10 mouse cellular contexts compared by ENCODE assay signal in genomic region chr17:88937341-88938152, GRCm38 (mm10).
DNase-seq lines count a peak whose midpoint lies in the region; ATAC-seq and TF ChIP-seq lines count a peak whose summit lies in the region.
"Had no signal": no experiment of that assay in that cellular context is flagged by ENCODE, and none has a peak within 500 bp of the region (broad histone marks: within the 10 kb centered on the region; RNA-seq: fewer than 3 reads in every experiment).

No protein-coding gene starts in this region.

- no peak overlapping the region for H3K9ac ChIP-seq in kidney, embryonic 14.5 days (ENCODE audit: low read depth, low read length)
- no peak overlapping the region for H3K9ac ChIP-seq in hindbrain, postnatal 0 days (replicated peaks; ENCODE audit: low read length)
- peak overlapping the region; percentile 4; the same call in 1 of the 2 replicates for H3K9ac ChIP-seq in neural tube, embryonic 13.5 days
- H3K9ac ChIP-seq: heart, embryonic 13.5 days; liver, embryonic 14.5 days had no signal

- no peaks in the 10 kb centered on the region for H3K27me3 ChIP-seq in kidney, embryonic 14.5 days (ENCODE audit: control insufficient read depth, insufficient read depth, low read length)
- H3K27me3 ChIP-seq in embryonic facial prominence, embryonic 10.5 days (replicated peaks; ENCODE audit: low read depth, poor library complexity, severe bottlenecking) = no peaks in the 10 kb centered on the region
- no peaks in the 10 kb centered on the region for H3K27me3 ChIP-seq in hindbrain, postnatal 0 days (ENCODE audit: insufficient read depth, low read length)
- no peaks in the 10 kb centered on the region for H3K27me3 ChIP-seq in neural tube, embryonic 13.5 days
- H3K27me3 ChIP-seq: heart, embryonic 13.5 days had no signal

- TF ChIP-seq CTCF in hindbrain, postnatal 0 days (IDR thresholded peaks at IDR 0.05; ENCODE audit: low read depth) = no peak

- ATAC-seq in kidney, embryonic 14.5 days (ENCODE audit: low FRiP score, low TSS enrichment) = peak; percentile 62; the same call in 1 of the 2 replicates
- peak; percentile 98 for ATAC-seq in hindbrain, postnatal 0 days
- ATAC-seq in neural tube, embryonic 13.5 days (ENCODE audit: low read depth) = peak; percentile 99

- H3K4me3 ChIP-seq in kidney, embryonic 14.5 days (ENCODE audit: low read length) = no peak overlapping the region
- H3K4me3 ChIP-seq in embryonic facial prominence, embryonic 10.5 days = no peak overlapping the region
- no peak overlapping the region for H3K4me3 ChIP-seq in hindbrain, postnatal 0 days (ENCODE audit: low read length)
- no peak overlapping the region for H3K4me3 ChIP-seq in neural tube, embryonic 13.5 days
- H3K4me3 ChIP-seq: heart, embryonic 13.5 days had no signal

- no peaks in the 10 kb centered on the region for H3K36me3 ChIP-seq in kidney, embryonic 14.5 days (ENCODE audit: control insufficient read depth, insufficient read depth, low read length)
- no peaks in the 10 kb centered on the region for H3K36me3 ChIP-seq in embryonic facial prominence, embryonic 10.5 days (replicated peaks)
- no peaks in the 10 kb centered on the region for H3K36me3 ChIP-seq in hindbrain, postnatal 0 days (ENCODE audit: insufficient read depth, low read length)
- H3K36me3 ChIP-seq in neural tube, embryonic 13.5 days = no peaks in the 10 kb centered on the region
- H3K36me3 ChIP-seq: heart, embryonic 13.5 days had no signal

- no peak for DNase-seq in kidney, postnatal 14 days
- DNase-seq in embryonic facial prominence, embryonic 10.5 days (ENCODE audit: low spot score) = peak; percentile 54
- DNase-seq in hindbrain, postnatal 0 days (ENCODE audit: low spot score) = peak; percentile 81
- no peak for DNase-seq in urinary bladder, postnatal 14 days (ENCODE audit: low spot score)
- no peak for DNase-seq in testis, postnatal 10 days (ENCODE audit: low spot score)
- no peak for DNase-seq in adrenal gland, postnatal 14 days

- 30% methylated on average over 7 of the region's 7 CpGs for WGBS in kidney, embryonic 14.5 days
- WGBS in embryonic facial prominence, embryonic 10.5 days = 26% methylated on average over 7 of the region's 7 CpGs
- WGBS in hindbrain, postnatal 0 days = 7% methylated on average over 7 of the region's 7 CpGs
- WGBS in neural tube, embryonic 13.5 days = 4% methylated on average over 7 of the region's 7 CpGs

- H3K4me2 ChIP-seq in kidney, embryonic 14.5 days (replicated peaks; ENCODE audit: low read depth, low read length) = no peak overlapping the region
- 0 out of 2 replicates have a peak overlapping the region, but pooled peaks have one; percentile 0 for H3K4me2 ChIP-seq in hindbrain, postnatal 0 days (ENCODE audit: low read depth, low read length)
- H3K4me2 ChIP-seq in neural tube, embryonic 13.5 days = 0 out of 2 replicates have a peak overlapping the region, but pooled peaks have one; percentile 16
- H3K4me2 ChIP-seq: heart, embryonic 13.5 days had no signal

- no peaks in the 10 kb centered on the region; the same call in 1 of the 2 replicates for H3K4me1 ChIP-seq in kidney, embryonic 14.5 days (ENCODE audit: control insufficient read depth, insufficient read depth, low read length)
- H3K4me1 ChIP-seq in embryonic facial prominence, embryonic 10.5 days = peaks cover 21% of the 10 kb centered on the region
- H3K4me1 ChIP-seq in hindbrain, postnatal 0 days (ENCODE audit: insufficient read depth, low read length) = peaks cover 14% of the 10 kb centered on the region
- H3K4me1 ChIP-seq in neural tube, embryonic 13.5 days (replicated peaks) = peaks cover 28% of the 10 kb centered on the region

- no peak overlapping the region for H3K27ac ChIP-seq in kidney, embryonic 14.5 days (ENCODE audit: low read depth, low read length)
- peak overlapping the region; percentile 14; the same call in 1 of the 2 replicates for H3K27ac ChIP-seq in embryonic facial prominence, embryonic 10.5 days (replicated peaks)
- H3K27ac ChIP-seq in hindbrain, postnatal 0 days = peak overlapping the region; percentile 65
- peak overlapping the region; percentile 66 for H3K27ac ChIP-seq in neural tube, embryonic 13.5 days (replicated peaks)
- H3K27ac ChIP-seq: heart, embryonic 13.5 days; liver, embryonic 14.5 days had no signal

- H3K9me3 ChIP-seq in kidney, embryonic 14.5 days (ENCODE audit: control insufficient read depth, low read length) = no peaks in the 10 kb centered on the region
- H3K9me3 ChIP-seq in embryonic facial prominence, embryonic 10.5 days = no peaks in the 10 kb centered on the region
- no peaks in the 10 kb centered on the region for H3K9me3 ChIP-seq in hindbrain, postnatal 0 days (ENCODE audit: low read length)
- no peaks in the 10 kb centered on the region for H3K9me3 ChIP-seq in neural tube, embryonic 13.5 days
- H3K9me3 ChIP-seq: heart, embryonic 13.5 days had no signal

Comparison
In these comparisons a context has a peak if more than half of its experiments do, and no peak if none do; other contexts are left out.
1. DNase-seq: peak in embryonic facial prominence, embryonic 10.5 days (single experiment) and hindbrain, postnatal 0 days (single experiment); none in kidney, postnatal 14 days (single experiment), urinary bladder, postnatal 14 days (single experiment), testis, postnatal 10 days (single experiment) and adrenal gland, postnatal 14 days (single experiment).
2. Peak in every context shown above with its lines, with median percentiles within 50 percentile points of each other: ATAC-seq.